Mouse (Mus musculus) retina, postnatal 1 day (tissue): ENCODE results near the gene Mtrf1l.
A peak's percentile ranks its signal among the peaks of the same experiment; 100 is the strongest.

Experiments used
- DNase-seq: peaks from one replicate; pipeline ENCODE4 v3.0.0-alpha.2; 2012

Mtrf1l gene

GRCm38 (mm10) chr10:5804691-5805156 lies 19.0 kb downstream of the Mtrf1l start:
- DNase-seq = peak; percentile 42

- DNase-seq = no peak
These were observed 20.0 kb downstream of the Mtrf1l start for GRCm38 (mm10) chr10:5803739-5804138.

- no peak for DNase-seq
These were observed 20.8 kb downstream of the Mtrf1l start for GRCm38 (mm10) chr10:5802866-5803265.

GRCm38 (mm10) chr10:5800490-5800889 lies 23.2 kb downstream of the Mtrf1l start:
- DNase-seq = peak; percentile 48

- DNase-seq = no peak
These were observed 25.6 kb downstream of the Mtrf1l start for GRCm38 (mm10) chr10:5798069-5798468.

GRCm38 (mm10) chr10:5790657-5791056 lies 33.1 kb downstream of the Mtrf1l start:
- peak; percentile 50 for DNase-seq

GRCm38 (mm10) chr10:5786923-5787322 lies 36.8 kb downstream of the Mtrf1l start:
- peak; percentile 37 for DNase-seq
